Mouse (Mus musculus) testis, postnatal 14 days (tissue): ENCODE data around the gene Vmn2r117.
"Not testable (repeated sequence)": the region's sequence is repeated elsewhere in the genome, so short reads cannot be mapped to it uniquely, and the experiment has no call there.

Experiments used
- DNase-seq: peaks from one replicate; pipeline ENCODE4 v3.0.0; 2021; ENCODE audit warnings: low spot score

Vmn2r117 gene

DNA sequence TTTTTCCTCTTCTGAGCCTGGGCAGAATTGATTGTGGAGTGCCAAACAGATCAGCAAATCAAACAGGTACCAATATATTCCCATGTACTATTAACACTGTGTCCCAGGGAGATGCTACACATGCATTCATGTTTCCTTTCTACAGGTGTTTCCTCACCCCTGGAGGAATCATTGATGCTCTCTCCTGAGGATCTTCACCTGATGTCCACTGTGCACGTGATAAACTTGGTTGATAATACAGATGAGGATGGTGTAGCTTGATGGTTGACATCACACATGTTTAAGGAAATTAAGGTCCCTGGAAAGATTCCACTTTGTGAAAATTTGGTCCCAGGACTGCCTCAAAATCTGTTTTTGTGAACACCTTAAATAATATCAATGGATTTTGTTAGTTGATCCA, at the start of gene Vmn2r117:
TSS of gene Vmn2r117 (minus strand) at position 101 of the 400 bp plus-strand sequence.
- DNase-seq = not testable (repeated sequence)

DNA sequence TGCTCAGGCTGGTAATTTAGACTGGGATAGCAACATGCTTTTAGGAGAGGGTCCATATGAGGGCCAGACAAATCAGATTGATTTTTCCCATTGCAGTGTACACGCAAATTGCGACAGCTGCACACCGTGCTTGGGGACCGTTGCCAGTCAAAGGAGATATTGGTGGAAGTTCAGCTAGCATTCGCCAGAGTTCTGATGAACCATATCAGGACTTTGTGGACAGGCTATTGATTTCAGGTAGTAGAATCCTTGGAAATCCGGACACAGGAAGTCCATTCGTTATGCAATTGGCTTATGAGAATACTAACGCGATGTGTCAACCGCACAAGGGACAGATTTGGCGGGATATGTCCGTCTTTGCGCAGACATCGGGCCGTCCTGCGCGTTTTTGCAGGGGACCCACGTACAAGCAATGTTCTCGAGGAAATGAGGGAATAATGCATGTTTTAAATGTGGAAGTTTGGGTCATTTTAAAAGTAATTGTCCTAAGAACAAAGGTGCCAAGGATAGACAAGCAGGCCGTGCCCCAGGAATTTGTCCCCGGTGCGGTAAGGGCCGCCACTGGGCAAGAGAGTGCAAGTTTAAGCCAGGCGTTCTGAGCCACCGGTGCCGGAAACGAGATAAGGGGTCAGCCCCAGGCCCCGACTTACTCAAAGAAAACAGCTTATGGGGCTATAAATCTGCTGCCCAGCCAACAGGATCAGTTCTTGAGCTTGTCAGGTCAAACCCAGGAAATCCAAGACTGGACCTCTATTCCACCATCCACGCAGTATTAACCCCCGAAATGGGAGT, 43.6 kb upstream of the Vmn2r117 start:
- not testable (repeated sequence) for DNase-seq

DNA sequence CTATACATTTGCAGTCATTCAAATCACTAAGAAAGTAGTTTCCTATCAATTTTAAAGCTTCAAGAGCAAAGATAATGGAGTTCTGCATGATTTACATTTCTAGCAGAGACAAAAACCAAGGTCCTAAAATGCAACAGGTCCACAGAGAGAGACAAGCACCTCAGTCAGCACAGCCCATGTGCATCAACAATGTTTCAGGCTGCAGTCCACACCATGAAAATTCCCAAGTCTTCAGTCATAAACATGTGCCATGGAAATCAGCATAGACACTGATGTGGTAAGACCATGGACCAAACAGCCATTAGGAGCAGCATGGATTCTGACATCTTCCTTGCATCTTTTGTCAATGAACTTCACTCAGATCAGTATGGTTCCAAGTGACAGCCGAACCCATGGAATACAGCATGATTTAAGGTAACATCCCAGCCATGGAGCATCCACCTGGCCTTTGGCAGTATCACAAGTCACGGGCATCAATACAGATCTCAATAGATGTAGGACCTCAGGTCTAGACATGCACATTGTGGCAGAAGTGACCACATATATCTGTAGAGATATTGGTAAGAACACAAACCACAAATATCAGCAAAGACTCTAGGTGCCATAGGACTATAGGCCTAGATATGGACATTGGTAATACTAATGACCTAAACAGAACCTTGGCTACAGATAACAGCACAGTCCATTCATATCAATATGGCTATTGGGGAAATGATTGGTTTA, 39.4 kb upstream of the Vmn2r117 start:
- no peak for DNase-seq

DNA sequence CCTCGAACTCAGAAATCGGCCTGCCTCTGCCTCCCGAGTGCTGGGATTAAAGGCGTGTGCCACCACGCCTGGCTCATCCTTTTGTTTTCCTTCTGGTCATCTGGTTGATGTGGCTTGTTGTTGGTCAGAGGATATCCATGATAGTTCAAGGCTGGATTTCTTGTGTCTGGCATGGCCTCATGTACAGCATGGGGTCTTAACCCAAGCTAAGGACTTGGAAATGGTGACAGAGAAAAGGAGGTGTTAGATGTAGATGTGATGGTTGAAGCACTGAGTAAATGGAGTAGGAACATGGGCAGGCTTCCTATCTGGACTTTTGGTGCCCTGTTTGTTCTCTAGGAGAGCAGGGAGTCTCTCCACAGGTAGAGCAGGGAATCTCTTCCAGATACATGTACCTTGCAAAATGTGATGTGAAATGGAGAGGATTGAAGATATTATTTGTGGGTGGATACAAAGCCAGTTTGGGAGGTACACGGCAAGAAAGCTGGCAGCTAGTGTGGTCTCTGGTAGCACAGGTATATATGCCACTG, 46.3 kb downstream of the Vmn2r117 start:
- no peak for DNase-seq
